ENCODE assay signal across 8 mouse cellular contexts in genomic region chr15:103013238-103013984, GRCm38 (mm10). TPM values are rescaled to one million over a fixed set of nuclear protein-coding genes. Genes with fewer than 3 reads are reported as not detected.
DNase-seq lines count a peak whose midpoint lies in the region; ATAC-seq and TF ChIP-seq lines count a peak whose summit lies in the region.

No protein-coding gene starts in this region.

- H3K9ac ChIP-seq in stomach, postnatal 0 days (ENCODE audit: low read length), result peak overlapping the region; percentile 75; the same call in 1 of the 2 replicates

- H3K27me3 ChIP-seq in thymus, adult 2 months (ENCODE audit: control insufficient read depth, insufficient read depth, low read length), result peaks cover 38% of the 10 kb centered on the region
- 0 out of 2 replicates have a peak, but pooled peaks cover 4% of the 10 kb centered on the region for H3K27me3 ChIP-seq in stomach, postnatal 0 days (ENCODE audit: control insufficient read depth, insufficient read depth, low read length)

- TF ChIP-seq POLR2A in thymus, adult 2 months (IDR thresholded peaks at IDR 0.05; ENCODE audit: control insufficient read depth, extremely low read depth, insufficient read depth, low read length, poor library complexity), result no peak

- H3K4me1 ChIP-seq in thymus, adult 2 months (replicated peaks; ENCODE audit: control insufficient read depth, insufficient read depth, low read length), result no peaks in the 10 kb centered on the region
- H3K4me1 ChIP-seq in stomach, postnatal 0 days (replicated peaks; ENCODE audit: control insufficient read depth, insufficient read depth), result no peaks in the 10 kb centered on the region

- H3K4me2 ChIP-seq in stomach, postnatal 0 days (replicated peaks; ENCODE audit: low read depth), result peak overlapping the region; percentile 70

- DNase-seq in CD4-positive, CD25-positive, alpha-beta regulatory T cell, adult 2 months (ENCODE audit: low read depth, low spot score), result peak; percentile 68
- DNase-seq in thymus, adult 2 months, result peak; percentile 16
- DNase-seq in thymus, postnatal 25 days, result no peak
- peak; percentile 13 for DNase-seq in heart, adult 8-10 months (ENCODE audit: low spot score)
- peak; percentile 78 for DNase-seq in kidney, postnatal 10 days
- DNase-seq in stomach, postnatal 0 days (ENCODE audit: low spot score), result peak; percentile 65

- no peak overlapping the region for H3K27ac ChIP-seq in thymus, adult 2 months (ENCODE audit: control insufficient read depth, insufficient read depth, low read length)
- peak overlapping the region; percentile 90; the same call in 1 of the 2 replicates for H3K27ac ChIP-seq in stomach, postnatal 0 days (replicated peaks)

- WGBS in thymus, adult 2 months, result 7% methylated on average over 17 of the region's 17 CpGs
- WGBS in stomach, postnatal 0 days, result 7% methylated on average over 17 of the region's 17 CpGs

- TF ChIP-seq EP300 in stomach, postnatal 0 days (optimal IDR thresholded peaks at IDR 0.05), result no peak

- peak; percentile 43; the same call in 1 of the 2 replicates for TF ChIP-seq CTCF in thymus, adult 2 months (IDR thresholded peaks at IDR 0.05; ENCODE audit: borderline replicate concordance, control insufficient read depth, extremely low read depth, insufficient read depth, low read length, poor library complexity)
- peak; percentile 85 for TF ChIP-seq CTCF in stomach, postnatal 0 days (IDR thresholded peaks at IDR 0.05; ENCODE audit: low read depth)

- no peak overlapping the region for H3K4me3 ChIP-seq in thymus, adult 2 months (ENCODE audit: control insufficient read depth, insufficient read depth, low read length)
- peak overlapping the region; percentile 54 for H3K4me3 ChIP-seq in stomach, postnatal 0 days (ENCODE audit: low read depth, low read length)

- no peaks in the 10 kb centered on the region for H3K36me3 ChIP-seq in thymus, adult 2 months (ENCODE audit: control insufficient read depth, insufficient read depth, low read length)
- H3K36me3 ChIP-seq in stomach, postnatal 0 days (ENCODE audit: control insufficient read depth, insufficient read depth, low read length), result no peaks in the 10 kb centered on the region

- H3K9me3 ChIP-seq in stomach, postnatal 0 days (ENCODE audit: control insufficient read depth, low read length), result no peaks in the 10 kb centered on the region

- no peak for ATAC-seq in CD4-positive, CD25-positive, alpha-beta regulatory T cell, adult 4 months
- ATAC-seq in megakaryocyte, adult 5-6 weeks (ENCODE audit: poor library complexity, severe bottlenecking), result 0 out of 2 replicates have a peak, but pooled peaks have one; percentile 45
- ATAC-seq in stomach, postnatal 0 days (ENCODE audit: low FRiP score, low TSS enrichment), result no peak

RNA-seq across cellular contexts. Expression of gene Hoxc4, which starts 5.3 kb away (rescaled TPM):
- not detected for polyA plus RNA-seq in CD4-positive, CD25-positive, alpha-beta regulatory T cell, adult 4 months (2017; shearing (Covaris generic))
- 0.19 and 0.22 TPM in 2 replicates for polyA plus RNA-seq in thymus, adult 2 months (2012; rRNA removed)
- not detected for total RNA-seq in heart, adult 8-10 months (2022)
- total RNA-seq in megakaryocyte, adult 5-6 weeks (2015), result not detected in 2 replicates
- not detected in 2 replicates for total RNA-seq in megakaryocyte, adult 5-6 weeks (2017)
- polyA plus RNA-seq in stomach, postnatal 0 days (2015; fragmentation: Nextera tagmentation; extraction: Ambion mirVana), result 9.6 and 10.4 TPM in 2 replicates

RNA-seq across cellular contexts. Expression of gene Hoxc6, which starts 15.4 kb away (rescaled TPM):
- not detected for polyA plus RNA-seq in CD4-positive, CD25-positive, alpha-beta regulatory T cell, adult 4 months (2017; shearing (Covaris generic))
- polyA plus RNA-seq in thymus, adult 2 months (2012; rRNA removed), result 0.23 and 0.43 TPM in 2 replicates
- total RNA-seq in heart, adult 8-10 months (2022), result under 1 TPM in 2 of 4 experiments, not detected in 2; 0.25 to 0.62 TPM
- not detected in 2 replicates for total RNA-seq in megakaryocyte, adult 5-6 weeks (2015)
- total RNA-seq in megakaryocyte, adult 5-6 weeks (2017), result not detected in 2 replicates
- 3.3 and 4.9 TPM in 2 replicates for polyA plus RNA-seq in stomach, postnatal 0 days (2015; fragmentation: Nextera tagmentation; extraction: Ambion mirVana)

RNA-seq across cellular contexts. Expression of gene Hoxc8, which starts 23.0 kb away (rescaled TPM):
- under 1 TPM in 1 of 2 experiments, not detected in 1; 0.43 TPM for polyA plus RNA-seq in CD4-positive, CD25-positive, alpha-beta regulatory T cell, adult 4 months (2017; shearing (Covaris generic))
- 0.07 and 0.08 TPM in 2 replicates for polyA plus RNA-seq in thymus, adult 2 months (2012; rRNA removed)
- not detected for total RNA-seq in heart, adult 8-10 months (2022)
- total RNA-seq in megakaryocyte, adult 5-6 weeks (2015), result not detected in 2 replicates
- total RNA-seq in megakaryocyte, adult 5-6 weeks (2017), result not detected in 2 replicates
- polyA plus RNA-seq in stomach, postnatal 0 days (2015; fragmentation: Nextera tagmentation; extraction: Ambion mirVana), result 7.1 and 7.3 TPM in 2 replicates

RNA-seq across cellular contexts. Expression of gene Hoxc9, which starts 37.2 kb away (rescaled TPM):
- polyA plus RNA-seq in CD4-positive, CD25-positive, alpha-beta regulatory T cell, adult 4 months (2017; shearing (Covaris generic)), result not detected
- polyA plus RNA-seq in thymus, adult 2 months (2012; rRNA removed), result 0.05 and 0.14 TPM in 2 replicates
- not detected for total RNA-seq in heart, adult 8-10 months (2022)
- total RNA-seq in megakaryocyte, adult 5-6 weeks (2015), result not detected in 2 replicates
- total RNA-seq in megakaryocyte, adult 5-6 weeks (2017), result not detected in 2 replicates
- not detected in 2 replicates for polyA plus RNA-seq in stomach, postnatal 0 days (2015; fragmentation: Nextera tagmentation; extraction: Ambion mirVana)

RNA-seq across cellular contexts. Expression of gene Hoxc5, which starts 46.2 kb away (rescaled TPM):
- not detected for polyA plus RNA-seq in CD4-positive, CD25-positive, alpha-beta regulatory T cell, adult 4 months (2017; shearing (Covaris generic))
- 0.15 and 0.32 TPM in 2 replicates for polyA plus RNA-seq in thymus, adult 2 months (2012; rRNA removed)
- under 1 TPM in 1 of 4 experiments, not detected in 3; 0.12 TPM for total RNA-seq in heart, adult 8-10 months (2022)
- not detected in 2 replicates for total RNA-seq in megakaryocyte, adult 5-6 weeks (2015)
- not detected in 2 replicates for total RNA-seq in megakaryocyte, adult 5-6 weeks (2017)
- 18.0 and 18.2 TPM in 2 replicates for polyA plus RNA-seq in stomach, postnatal 0 days (2015; fragmentation: Nextera tagmentation; extraction: Ambion mirVana)
